Mouse (Mus musculus) hindbrain, embryonic 14.5 days (tissue): Measurements from ENCODE around the gene Lins1. TPM values are rescaled to one million over a fixed set of nuclear protein-coding genes. Genes with fewer than 3 reads are reported as not detected.

ENCODE experiments used
- ATAC-seq: fragments of 200-750 bp; cut with Nextera tagmentation; 2 replicates; pipeline ENCODE4 v1.8.0; 2017; ENCODE audit warnings: moderate number of reproducible peaks, mild to moderate bottlenecking, moderate TSS enrichment, moderate library complexity; ENCODE audit not compliant: low FRiP score
- DNase-seq: peaks from one replicate; pipeline ENCODE4 v3.0.0-alpha.2; 2015; ENCODE audit warnings: low spot score
- H3K27ac ChIP-seq: fragments of 300-500 bp; sonication (generic); 2 replicates; pipeline ENCODE4 v1.5.1; 2014; ENCODE audit warnings: mild to moderate bottlenecking, moderate library complexity
- H3K27me3 ChIP-seq: fragments of 300-500 bp; sonication (generic); 2 replicates; pipeline ENCODE4 v1.6.1; 2014; ENCODE audit warnings: mild to moderate bottlenecking, low read length, mixed read lengths; ENCODE audit not compliant: control insufficient read depth, insufficient read depth
- H3K36me3 ChIP-seq: fragments of 300-500 bp; sonication (generic); replicated peaks from 2 replicates; pipeline ENCODE4 v1.6.1; 2014; ENCODE audit not compliant: control insufficient read depth, insufficient read depth
- H3K4me1 ChIP-seq: fragments of 300-500 bp; sonication (generic); replicated peaks from 2 replicates; pipeline ENCODE4 v1.6.1; 2014; ENCODE audit warnings: antibody characterized with exemption, low read length, mixed read lengths; ENCODE audit not compliant: control insufficient read depth, insufficient read depth
- H3K4me2 ChIP-seq: fragments of 300-500 bp; sonication (generic); replicated peaks from 2 replicates; pipeline ENCODE4 v1.6.1; 2014; ENCODE audit warnings: mild to moderate bottlenecking, moderate library complexity
- H3K4me3 ChIP-seq: fragments of 300-500 bp; sonication (generic); replicated peaks from 2 replicates; pipeline ENCODE4 v1.5.1; 2014; ENCODE audit warnings: mild to moderate bottlenecking, low read length
- H3K9ac ChIP-seq: fragments of 300-500 bp; sonication (generic); 2 replicates; pipeline ENCODE4 v1.6.1; 2014
- H3K9me3 ChIP-seq: fragments of 300-500 bp; sonication (generic); 2 replicates; pipeline ENCODE4 v1.6.1; 2016; ENCODE audit warnings: low read length; ENCODE audit not compliant: control insufficient read depth
- WGBS: fragments of 180-500 bp; shearing (Covaris S2); extraction: QIAGEN DNeasy Blood & Tissue Kit; methylation state at CpG from one replicate; pipeline ENCODE4 v1.1.7; 2014; 5-methylcytosine and 5-hydroxymethylcytosine counted together
- polyA plus RNA-seq: library from polyadenylated mRNA; unstranded; fragments of >200 nt; fragmentation: Nextera tagmentation; extraction: Ambion mirVana; gene quantifications from 2 replicates; pipeline ENCODE4 v1.2.1, GENCODE M21; 2014

Lins1 gene
- polyA plus RNA-seq: 18.0 and 18.5 TPM in 2 replicates

DNA sequence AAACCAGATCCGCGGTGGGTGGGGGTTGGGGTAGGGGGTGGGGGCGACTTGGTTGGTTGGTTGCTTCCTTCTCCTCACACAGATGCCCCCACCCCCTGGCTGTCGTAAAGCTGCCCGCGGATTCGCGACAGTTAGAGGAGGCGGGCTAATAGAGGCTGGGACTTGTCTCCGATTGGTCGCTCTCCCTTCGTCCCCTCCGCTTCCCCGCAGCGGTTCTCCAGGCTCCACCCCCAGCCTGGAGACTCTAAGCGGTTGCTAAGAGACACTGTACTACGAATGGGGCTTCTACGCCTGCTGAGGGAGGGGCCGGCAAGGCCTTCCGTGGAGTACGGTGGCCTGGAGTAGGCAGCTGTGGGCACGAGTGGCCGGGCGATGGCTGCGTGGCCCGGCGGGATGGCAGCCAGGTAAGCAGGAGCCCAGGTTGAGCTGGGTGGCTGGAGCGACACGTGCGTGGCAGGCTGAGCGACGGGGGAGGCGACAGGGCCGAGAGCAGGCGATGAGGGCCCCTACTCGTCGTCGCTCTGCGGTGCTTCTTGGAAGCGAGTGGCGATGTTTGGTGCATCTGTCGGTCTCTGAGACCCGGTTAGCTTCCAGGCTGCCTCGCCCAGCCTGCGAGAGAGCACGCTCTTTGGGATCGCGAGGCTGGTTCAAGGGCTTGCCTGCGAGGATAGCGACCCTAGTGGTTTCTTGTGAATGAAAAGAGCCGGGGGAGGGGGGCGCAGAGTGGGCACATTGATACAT is at the start of gene Lins1:
Gene Lins1 (plus strand): TSS at position 270 of the 741 bp plus-strand sequence.
- under 1% methylated on average over 52 of the region's 52 CpGs for WGBS
- Histone ChIP-seq H3K27ac (peak within 1 kb of the TSS; percentile 89), H3K36me3 (peaks cover 13% of the 10 kb centered on the region), H3K9ac (peak within 1 kb of the TSS; percentile 78), H3K4me2 (peak within 1 kb of the TSS; percentile 96), H3K4me1 (peaks cover 13% of the 10 kb centered on the region), H3K9me3 (no peaks in the 10 kb centered on the region), H3K4me3 (peak within 1 kb of the TSS; percentile 73), H3K27me3 (no peaks in the 10 kb centered on the region)
- ATAC-seq (peak; percentile 99), DNase-seq (peak; percentile 94)

- H3K36me3 ChIP-seq: peaks cover 15% of the 10 kb centered on the region
- ATAC-seq (no peak), DNase-seq (no peak)
- no peak overlapping the region for H3K27ac ChIP-seq
- H3K9ac ChIP-seq: no peak overlapping the region
- WGBS: 95% methylated on average over 2 of the region's 2 CpGs
- H3K4me3 ChIP-seq: no peak overlapping the region
- no peak overlapping the region for H3K4me2 ChIP-seq
- no peaks in the 10 kb centered on the region for H3K9me3 ChIP-seq
- no peaks in the 10 kb centered on the region for H3K27me3 ChIP-seq
- H3K4me1 ChIP-seq: no peaks in the 10 kb centered on the region
These were observed 44.0 kb upstream of the Lins1 start for GRCm38 (mm10) chr7:66645736-66646135.

DNA sequence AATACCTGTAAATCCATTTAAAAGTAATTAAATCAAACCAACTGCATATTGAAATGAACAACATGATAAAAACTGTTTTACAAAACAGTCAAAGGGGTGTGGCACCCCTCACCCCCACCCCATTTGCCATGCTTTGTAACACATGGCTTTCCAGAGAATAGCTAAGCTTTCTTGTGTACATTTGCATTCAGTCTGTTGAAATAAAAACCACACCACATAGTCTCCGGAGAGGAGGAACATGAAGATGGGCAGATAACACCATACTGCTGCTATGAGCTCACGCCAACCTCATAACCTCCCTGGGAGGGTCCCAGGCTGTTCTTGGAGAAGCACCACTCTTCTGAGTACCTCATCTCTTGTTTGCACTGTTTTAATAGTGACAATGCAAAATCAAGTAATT is 40.5 kb upstream of the Lins1 start:
- no peaks in the 10 kb centered on the region for H3K27me3 ChIP-seq
- H3K4me1 ChIP-seq: no peaks in the 10 kb centered on the region
- WGBS: 91% methylated on average over 2 of the region's 2 CpGs
- no peaks in the 10 kb centered on the region for H3K9me3 ChIP-seq
- H3K27ac ChIP-seq: no peak overlapping the region
- DNase-seq: no peak
- H3K36me3 ChIP-seq: peaks cover 21% of the 10 kb centered on the region
- ATAC-seq: no peak
- H3K4me2 ChIP-seq: no peak overlapping the region
- H3K4me3 ChIP-seq: no peak overlapping the region
- no peak overlapping the region for H3K9ac ChIP-seq

DNA sequence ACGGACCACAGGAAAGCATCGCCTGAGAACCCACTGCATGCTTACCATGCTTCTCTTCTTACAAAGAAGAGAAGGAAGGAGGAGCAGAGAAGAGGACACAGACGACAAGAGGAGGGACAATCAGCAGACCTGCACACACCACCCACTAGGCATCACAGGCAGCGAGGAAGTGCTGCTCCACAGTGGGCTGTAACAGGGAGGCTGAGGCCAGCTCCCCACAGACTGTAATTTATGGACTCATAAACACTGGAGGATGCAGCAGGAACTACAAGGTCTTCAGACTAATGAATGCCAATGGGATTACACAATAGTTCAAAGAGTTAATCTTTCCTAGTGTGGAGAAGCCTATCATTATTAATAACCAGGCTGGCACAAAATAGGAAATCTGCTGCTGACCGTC is 38.8 kb upstream of the Lins1 start:
- Histone ChIP-seq H3K27ac (no peak overlapping the region), H3K27me3 (no peaks in the 10 kb centered on the region), H3K4me3 (no peak overlapping the region), H3K4me1 (no peaks in the 10 kb centered on the region), H3K36me3 (peaks cover 32% of the 10 kb centered on the region), H3K9ac (no peak overlapping the region), H3K4me2 (no peak overlapping the region), H3K9me3 (no peaks in the 10 kb centered on the region)
- DNase-seq (no peak), ATAC-seq (no peak)
- WGBS: 79% methylated on average over 5 of the region's 5 CpGs

DNA sequence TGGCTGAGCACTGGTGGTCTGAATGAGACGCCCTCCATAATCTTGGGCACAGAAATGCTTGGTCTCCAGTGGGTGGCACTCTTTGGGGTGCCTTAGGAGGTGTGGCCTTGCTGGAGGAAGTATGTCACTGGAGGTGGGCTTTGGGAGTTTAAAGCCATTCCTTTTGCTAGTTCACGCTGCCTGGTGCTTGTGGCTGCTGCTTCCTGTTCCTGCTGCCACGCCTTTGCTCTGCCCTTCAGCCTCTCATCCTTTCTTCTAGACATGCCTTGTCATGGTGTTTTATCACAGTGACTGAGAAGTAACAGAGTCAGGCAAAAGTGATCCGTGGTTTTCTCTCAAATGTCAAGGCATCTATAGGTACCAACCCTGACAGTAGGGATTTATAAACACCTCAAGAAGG is 37.5 kb upstream of the Lins1 start:
- Histone ChIP-seq H3K9ac (no peak overlapping the region), H3K9me3 (no peaks in the 10 kb centered on the region), H3K4me2 (no peak overlapping the region), H3K27ac (no peak overlapping the region), H3K4me3 (no peak overlapping the region), H3K36me3 (peaks cover 22% of the 10 kb centered on the region), H3K27me3 (no peaks in the 10 kb centered on the region), H3K4me1 (no peaks in the 10 kb centered on the region)
- 90% methylated on average over 4 of the region's 4 CpGs for WGBS
- DNase-seq (no peak), ATAC-seq (no peak)

DNA sequence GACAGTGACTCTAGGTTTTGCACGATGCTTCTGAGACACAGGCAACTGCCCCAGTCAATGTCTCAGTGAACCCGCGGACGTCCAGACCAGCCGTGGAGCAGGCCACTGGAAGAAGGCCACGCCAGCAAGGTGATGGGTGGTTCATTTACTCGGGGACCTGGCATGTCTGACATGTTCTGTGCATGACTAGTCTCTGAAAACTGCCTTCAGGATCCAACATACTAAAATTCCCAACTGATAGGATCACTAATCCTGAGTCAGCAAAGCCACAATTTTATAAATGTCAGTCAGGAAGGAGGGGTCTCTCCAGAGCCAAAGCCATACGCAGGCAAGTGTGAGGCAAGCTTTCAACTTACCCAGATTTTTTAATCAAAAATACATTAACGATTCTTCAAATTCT is 36.1 kb upstream of the Lins1 start:
- no peak overlapping the region for H3K27ac ChIP-seq
- no peaks in the 10 kb centered on the region for H3K9me3 ChIP-seq
- 89% methylated on average over 9 of the region's 9 CpGs for WGBS
- no peak overlapping the region for H3K9ac ChIP-seq
- DNase-seq (no peak), ATAC-seq (no peak)
- peaks cover 24% of the 10 kb centered on the region for H3K36me3 ChIP-seq
- H3K4me3 ChIP-seq: no peak overlapping the region
- H3K27me3 ChIP-seq: no peaks in the 10 kb centered on the region
- H3K4me2 ChIP-seq: no peak overlapping the region
- no peaks in the 10 kb centered on the region for H3K4me1 ChIP-seq

DNA sequence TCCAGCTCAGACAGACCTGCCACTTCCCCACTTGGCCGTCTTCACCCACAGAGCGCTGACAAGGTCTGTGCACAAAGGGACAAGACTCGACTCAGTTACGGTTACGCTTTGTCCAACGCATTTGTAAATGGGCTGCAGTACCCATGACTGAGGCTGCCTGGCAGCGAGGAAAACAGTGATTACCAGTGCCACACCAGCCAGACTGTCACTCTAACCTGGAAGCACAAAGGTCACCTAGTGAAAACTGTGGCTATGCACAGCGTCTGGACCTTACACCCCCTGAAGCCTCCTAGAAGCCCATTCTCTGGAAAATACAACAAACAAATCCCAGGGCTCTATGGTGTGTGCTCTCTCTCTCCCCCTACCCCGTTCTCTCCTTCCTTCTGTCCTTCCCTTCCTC is 34.2 kb upstream of the Lins1 start:
- H3K36me3 ChIP-seq: peaks cover 42% of the 10 kb centered on the region
- 88% methylated on average over 9 of the region's 9 CpGs for WGBS
- no peaks in the 10 kb centered on the region for H3K4me1 ChIP-seq
- no peaks in the 10 kb centered on the region for H3K27me3 ChIP-seq
- no peak overlapping the region for H3K4me2 ChIP-seq
- no peak overlapping the region for H3K4me3 ChIP-seq
- no peaks in the 10 kb centered on the region for H3K9me3 ChIP-seq
- no peak for DNase-seq
- ATAC-seq: no peak
- no peak overlapping the region for H3K9ac ChIP-seq
- no peak overlapping the region for H3K27ac ChIP-seq

- Histone ChIP-seq H3K4me3 (no peak overlapping the region), H3K36me3 (peaks cover 31% of the 10 kb centered on the region; the same call in 1 of the 2 replicates), H3K9ac (no peak overlapping the region), H3K4me1 (no peaks in the 10 kb centered on the region), H3K27me3 (no peaks in the 10 kb centered on the region), H3K4me2 (no peak overlapping the region), H3K27ac (no peak overlapping the region), H3K9me3 (no peaks in the 10 kb centered on the region)
- ATAC-seq (no peak), DNase-seq (no peak)
- 83% methylated on average over 7 of the region's 7 CpGs for WGBS
These were observed 29.4 kb upstream of the Lins1 start for GRCm38 (mm10) chr7:66660291-66660690.

DNA sequence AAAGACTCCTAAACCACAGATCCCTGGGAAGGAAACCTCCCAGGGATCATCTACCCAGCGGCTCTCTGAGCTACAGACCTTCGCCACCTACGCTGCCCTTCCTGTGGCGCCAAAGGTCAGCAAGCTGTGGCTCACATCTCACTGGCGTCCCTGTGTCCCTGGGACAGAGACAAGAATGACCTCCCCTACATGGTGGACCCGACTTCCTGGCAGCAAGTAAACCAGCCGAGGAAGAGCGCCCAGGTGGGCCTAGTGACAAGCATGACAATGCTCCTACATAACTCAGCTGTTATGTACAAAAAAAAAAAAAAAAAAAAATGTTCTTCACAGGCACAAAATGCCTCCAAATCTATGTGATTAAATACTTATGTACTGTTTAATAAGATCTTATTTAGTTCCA is 28.7 kb upstream of the Lins1 start:
- Histone ChIP-seq H3K4me2 (no peak overlapping the region), H3K36me3 (peaks cover 33% of the 10 kb centered on the region; the same call in 1 of the 2 replicates), H3K4me3 (no peak overlapping the region), H3K9me3 (no peaks in the 10 kb centered on the region), H3K4me1 (no peaks in the 10 kb centered on the region), H3K27ac (no peak overlapping the region), H3K27me3 (no peaks in the 10 kb centered on the region), H3K9ac (no peak overlapping the region)
- 85% methylated on average over 8 of the region's 8 CpGs for WGBS
- DNase-seq: no peak
- ATAC-seq: no peak
